Mouse (Mus musculus) spleen, adult 12 weeks (tissue): ENCODE results near the gene Pllp.
A peak's percentile ranks its signal among the peaks of the same experiment; 100 is the strongest.

Experiments used
- DNase-seq: peaks from one replicate; pipeline ENCODE4 v3.0.0; 2022; ENCODE audit warnings: low spot score

Gene Pllp

DNA sequence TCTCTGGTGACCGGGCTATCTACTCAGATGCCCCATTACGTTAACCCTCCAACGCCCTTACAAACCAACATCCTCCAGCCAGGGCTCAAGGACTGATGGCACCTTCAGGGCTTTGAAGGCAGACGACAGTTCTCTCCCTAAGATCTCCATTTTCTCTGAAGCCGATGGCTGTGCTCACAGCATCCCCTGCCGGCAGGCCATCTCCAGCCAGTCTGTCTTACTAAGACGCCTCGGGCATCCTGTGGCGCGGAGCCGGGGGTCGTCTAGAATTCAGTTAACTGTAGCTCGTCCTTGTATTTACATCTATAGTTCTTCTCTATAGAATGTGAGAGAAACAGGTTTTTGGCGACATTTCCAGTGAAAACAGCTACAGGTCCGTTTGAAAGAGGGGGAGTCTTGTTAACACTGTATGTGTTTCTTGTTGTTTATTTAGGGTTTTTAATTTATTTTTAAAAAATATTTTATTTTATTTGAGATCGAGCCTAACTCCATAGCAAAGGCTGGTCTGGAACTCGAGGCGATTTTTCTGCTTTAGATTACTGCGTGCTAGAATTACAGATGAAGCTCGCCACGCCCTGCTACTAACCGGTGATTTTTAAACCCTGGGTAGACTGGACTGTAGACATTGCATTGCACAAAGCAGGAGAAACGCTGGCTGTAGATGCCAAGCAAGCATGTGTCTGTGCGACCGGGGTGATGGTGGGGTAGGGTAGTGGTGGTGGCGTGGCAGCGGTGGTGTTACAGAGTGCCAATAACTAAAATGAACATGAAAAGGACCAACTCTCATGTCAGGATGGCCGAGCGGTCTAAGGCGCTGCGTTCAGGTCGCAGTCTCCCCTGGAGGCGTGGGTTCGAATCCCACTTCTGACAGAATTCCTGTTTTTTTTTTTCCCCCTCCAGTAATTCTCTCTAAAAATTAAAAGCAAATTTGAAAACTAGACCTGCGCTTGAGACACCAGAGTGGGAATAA lies 7.1 kb upstream of the Pllp start:
- peak; percentile 65 for DNase-seq

DNA sequence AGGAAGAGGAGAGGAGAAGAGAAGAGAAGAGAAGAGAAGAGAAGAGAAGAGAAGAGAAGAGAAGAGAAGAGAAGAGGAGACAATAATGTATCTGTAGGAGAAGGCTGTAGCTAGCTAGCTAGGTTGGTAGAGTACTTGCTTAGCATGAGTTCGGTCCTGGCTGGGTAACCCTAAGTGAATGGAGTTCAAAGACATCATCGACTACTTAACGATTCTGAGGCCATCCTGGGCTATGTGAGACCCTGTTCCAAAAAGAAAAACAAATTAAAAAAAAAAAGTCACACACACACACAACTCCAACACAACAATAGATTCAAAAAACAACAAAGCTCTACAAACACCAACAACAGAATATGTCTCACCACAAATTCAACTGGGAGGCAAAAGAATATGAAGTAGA lies 6.1 kb upstream of the Pllp start:
- DNase-seq: no peak

DNA sequence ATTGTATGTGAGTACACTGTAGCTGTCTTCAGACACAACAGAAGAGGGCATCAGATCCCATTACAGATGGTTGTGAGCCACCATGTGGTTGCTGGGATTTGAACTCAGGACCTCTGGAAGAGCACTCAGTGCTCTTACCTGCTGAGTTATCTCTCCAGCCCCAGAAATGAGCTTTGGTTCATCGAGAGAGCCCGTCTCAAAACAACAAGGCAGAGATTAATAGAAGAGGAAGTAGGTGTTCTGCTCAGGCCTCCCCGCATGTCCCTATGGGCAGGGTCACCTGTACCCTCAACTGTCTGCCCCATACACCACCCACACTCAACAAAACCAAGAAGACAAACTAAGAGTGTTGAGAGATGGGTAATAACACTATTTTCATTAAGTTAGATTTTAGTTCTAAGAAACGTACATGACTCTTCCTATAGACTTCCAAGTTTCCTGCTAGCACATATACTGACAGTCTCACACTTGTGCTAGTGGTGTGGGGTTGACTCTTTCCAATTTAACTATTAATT lies 4.4 kb upstream of the Pllp start:
- no peak for DNase-seq

GRCm38 (mm10) chr8:94699366-94699765 lies 3.3 kb upstream of the Pllp start:
- no peak for DNase-seq

DNA sequence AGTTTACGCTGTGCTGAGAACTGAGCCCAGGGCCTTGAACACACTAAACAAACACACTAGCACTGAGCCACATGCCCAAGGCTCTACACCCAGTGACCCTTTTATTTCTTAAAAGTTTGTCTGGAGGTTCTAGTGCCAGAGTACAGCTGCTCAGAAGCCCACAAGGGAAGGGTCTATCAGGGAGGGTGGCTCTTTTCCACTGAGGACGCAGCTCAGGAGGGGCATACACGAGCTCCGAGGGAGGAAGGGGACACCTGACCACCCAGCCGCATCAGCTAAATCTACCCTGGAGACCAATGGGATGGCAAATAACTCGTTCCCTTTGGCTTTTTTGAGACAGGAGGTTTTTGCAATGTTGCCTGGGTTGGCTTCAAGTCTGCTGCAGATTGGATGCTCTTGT lies 1.9 kb upstream of the Pllp start:
- DNase-seq: no peak

DNA sequence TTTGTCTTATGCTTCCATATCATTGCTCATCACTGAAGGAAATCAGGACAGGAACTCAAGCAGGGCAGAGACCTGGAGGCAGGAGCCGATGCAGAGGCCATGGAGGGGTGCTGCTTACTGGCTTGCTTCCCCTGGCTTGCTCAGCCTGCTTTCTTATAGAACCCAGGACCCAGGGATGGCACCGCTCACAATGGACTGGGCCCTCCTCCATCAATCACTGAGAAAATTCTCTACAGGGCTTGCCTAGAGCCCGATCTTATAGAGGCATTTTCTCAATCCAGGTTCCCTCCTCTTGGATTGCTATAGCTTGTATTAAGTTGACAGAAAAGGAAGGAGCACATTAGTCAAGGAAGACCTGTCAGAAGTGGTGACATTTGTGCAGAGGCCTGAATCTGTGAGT lies 488 bp upstream of the Pllp start:
- DNase-seq: no peak

DNA sequence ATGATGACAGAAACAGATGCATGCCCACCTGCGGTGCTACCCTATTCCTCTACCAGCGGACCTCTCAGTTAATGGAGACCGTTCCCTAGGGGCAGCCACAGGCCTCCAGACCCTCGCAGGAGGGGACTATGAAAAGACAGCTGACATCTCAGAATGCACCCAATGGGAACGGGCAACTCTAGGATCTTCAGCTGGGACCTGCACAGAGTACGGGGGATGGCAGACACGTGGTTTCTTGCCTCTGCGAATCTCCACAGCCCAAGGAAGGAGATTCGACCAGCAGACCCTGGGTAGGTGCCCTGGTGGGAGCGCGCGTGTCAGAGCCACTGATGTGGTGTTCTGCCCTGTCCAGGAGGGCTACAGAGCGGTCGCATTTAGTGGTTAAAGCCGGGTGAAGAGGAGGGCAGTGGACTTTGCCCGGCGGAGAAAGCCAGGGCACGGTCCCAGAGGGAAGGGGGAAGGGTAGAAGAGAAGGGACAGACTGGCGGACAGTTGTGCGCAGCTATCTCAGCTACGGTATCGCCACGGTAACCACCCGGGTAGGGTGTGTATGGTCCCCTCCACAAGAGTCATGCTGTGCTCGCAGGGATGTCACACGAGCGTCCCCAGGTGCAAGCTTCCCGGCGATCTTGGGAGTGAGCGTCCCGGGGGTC lies 611 bp downstream of the Pllp start:
- DNase-seq: no peak

DNA sequence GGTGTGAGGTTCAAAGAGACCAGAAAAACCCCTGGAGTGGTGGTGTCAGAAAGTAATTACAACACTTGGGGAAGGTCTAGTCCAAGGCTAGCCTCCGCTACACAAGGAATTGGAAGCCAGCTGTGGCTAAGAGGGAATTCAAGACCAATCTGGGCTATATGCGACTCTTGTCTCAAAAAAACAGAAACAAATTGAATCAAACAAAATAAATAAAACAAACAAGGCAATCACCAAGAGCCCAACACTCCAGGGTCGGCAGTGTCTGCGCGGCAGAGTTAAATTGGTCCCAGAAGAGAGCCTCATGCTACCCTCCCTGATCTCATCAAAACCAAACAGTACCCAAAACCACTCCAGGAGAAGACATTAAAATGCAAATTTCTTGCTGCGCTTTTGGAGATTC lies 1.4 kb downstream of the Pllp start:
- no peak for DNase-seq

DNA sequence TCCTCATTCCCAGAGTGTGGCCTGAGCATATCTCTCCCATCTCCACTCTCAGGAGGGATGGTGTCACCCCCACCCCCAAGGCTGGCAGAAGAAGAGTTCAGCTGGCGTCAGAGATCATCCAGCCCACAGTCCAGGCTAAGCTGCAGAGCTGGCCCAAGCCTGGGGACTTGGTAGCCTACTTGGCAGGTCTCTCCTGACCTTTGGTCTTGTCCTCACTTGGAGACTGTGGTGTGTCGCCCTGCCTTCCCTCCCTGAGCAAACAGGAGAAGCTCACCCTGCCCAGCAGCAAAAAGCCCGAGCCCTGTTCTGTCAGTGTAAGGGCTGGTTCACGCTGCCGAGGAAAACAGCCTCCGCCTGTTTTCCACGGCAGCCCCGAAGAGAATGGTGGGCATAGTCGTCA lies 10.1 kb downstream of the Pllp start:
- DNase-seq: no peak

GRCm38 (mm10) chr8:94684287-94684686 lies 11.8 kb downstream of the Pllp start:
- DNase-seq: no peak

GRCm38 (mm10) chr8:94682732-94683524 lies 13.2 kb downstream of the Pllp start:
- DNase-seq: no peak

DNA sequence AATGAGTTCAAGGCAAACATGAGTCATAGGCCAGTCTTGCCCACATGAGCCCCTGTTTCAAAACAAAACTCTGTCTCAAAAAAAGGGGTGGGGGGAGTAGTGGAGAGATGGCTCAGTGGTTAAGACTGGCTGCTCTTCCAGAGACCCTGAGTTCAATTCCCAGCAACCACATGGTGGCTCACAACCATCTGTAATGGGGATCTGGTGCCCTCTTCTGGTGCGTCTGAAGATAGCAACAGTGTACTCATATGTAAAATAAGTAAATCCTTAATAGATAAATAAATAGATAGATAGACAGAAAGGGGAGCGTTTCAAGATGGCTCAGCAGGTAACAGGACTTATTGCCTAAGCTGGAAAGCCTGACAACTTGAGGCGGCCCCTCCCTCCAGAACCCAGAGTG lies 15.7 kb downstream of the Pllp start:
- DNase-seq: no peak

GRCm38 (mm10) chr8:94678582-94678981 lies 17.5 kb downstream of the Pllp start:
- no peak for DNase-seq

GRCm38 (mm10) chr8:94675923-94676322 lies 20.2 kb downstream of the Pllp start:
- DNase-seq: no peak

- DNase-seq: no peak
Measured at GRCm38 (mm10) chr8:94674384-94674783, 21.7 kb downstream of the Pllp start.

DNA sequence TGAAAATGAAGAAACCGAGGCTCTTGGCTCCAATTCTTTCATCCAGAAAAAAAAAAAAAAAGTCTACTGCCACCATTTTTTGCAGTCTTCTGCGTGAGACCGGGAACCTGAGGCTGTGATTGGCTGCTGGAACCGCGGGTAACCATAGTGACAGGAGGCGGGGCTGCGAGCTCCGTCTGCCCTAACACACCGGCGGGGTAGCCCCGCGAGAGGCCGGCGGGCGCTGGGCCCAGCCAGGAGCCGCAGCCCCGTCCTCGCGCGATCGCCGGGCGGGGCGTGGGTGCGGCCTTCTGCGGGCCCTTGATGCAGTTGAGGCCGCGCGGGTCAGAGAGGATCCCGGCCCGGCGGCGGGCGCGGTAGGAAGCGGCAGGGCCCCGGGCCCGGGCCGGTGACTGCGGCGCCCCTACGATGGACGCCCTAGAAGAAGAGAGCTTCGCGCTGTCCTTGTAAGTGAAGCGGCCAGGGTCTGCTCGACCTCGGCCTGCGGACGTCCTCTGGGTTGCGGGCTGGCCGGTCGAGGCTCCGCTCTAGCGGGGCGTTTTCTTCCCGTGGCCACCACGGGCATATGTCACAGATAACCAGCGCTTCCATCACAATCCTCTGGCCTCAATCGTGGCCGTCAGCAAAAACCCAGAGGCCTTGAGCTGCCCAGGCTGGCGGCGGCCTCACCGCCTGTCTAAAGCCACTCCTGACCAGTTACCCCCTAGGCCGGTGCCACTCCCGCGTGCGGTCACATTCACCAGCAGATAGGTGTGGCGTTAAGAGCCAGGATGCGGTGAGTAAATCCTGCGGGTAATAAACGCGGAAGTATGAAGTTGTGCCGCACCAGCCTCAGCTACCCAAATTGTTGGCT lies 29.4 kb downstream of the Pllp start, which contains the start of gene Arl2bp:
Gene Arl2bp (plus strand): TSS at position 145 of the 853 bp plus-strand sequence.
- DNase-seq: peak; percentile 87

- DNase-seq: no peak
Measured at GRCm38 (mm10) chr8:94664722-94665121, 31.4 kb downstream of the Pllp start.

GRCm38 (mm10) chr8:94660418-94660817 lies 35.7 kb downstream of the Pllp start:
- DNase-seq: no peak

DNA sequence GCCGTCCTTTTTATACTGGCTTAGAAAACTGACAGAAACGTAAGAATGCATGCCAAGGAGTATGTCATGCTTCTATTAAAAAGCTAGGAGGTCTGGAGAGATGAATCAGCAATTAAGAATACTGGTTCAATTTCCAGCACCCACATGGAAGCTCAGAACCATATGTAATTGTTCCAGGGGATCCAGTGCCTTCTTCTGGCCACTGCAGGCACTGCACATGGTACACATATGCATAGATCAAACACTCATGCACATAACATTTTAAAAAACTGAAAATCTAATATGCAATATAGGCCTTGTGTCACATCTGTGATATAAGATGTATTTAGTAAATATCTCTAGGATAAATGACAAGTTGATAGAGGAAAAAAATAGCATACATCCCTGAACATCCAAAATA lies 38.0 kb downstream of the Pllp start:
- no peak for DNase-seq

GRCm38 (mm10) chr8:94654994-94655393 lies 41.1 kb downstream of the Pllp start:
- DNase-seq: no peak

GRCm38 (mm10) chr8:94652951-94653350 lies 43.1 kb downstream of the Pllp start:
- no peak for DNase-seq
